Mouse (Mus musculus) forebrain, postnatal 0 days (tissue): ENCODE data around the gene Ago1. TPM values are rescaled to one million over a fixed set of nuclear protein-coding genes. Genes with fewer than 3 reads are reported as not detected.

Experiments used
- ATAC-seq: fragments of 200-750 bp; cut with Nextera tagmentation; 2 replicates; pipeline ENCODE4 v1.8.0; 2017; ENCODE audit warnings: mild to moderate bottlenecking, moderate library complexity
- DNase-seq: peaks from one replicate; pipeline ENCODE4 v3.0.0-alpha.2; 2015
- H3K27ac ChIP-seq: fragments of 300-500 bp; sonication (generic); 2 replicates; pipeline ENCODE4 v1.5.1; 2014; ENCODE audit warnings: low read depth, mild to moderate bottlenecking, antibody characterized with exemption, low read length, moderate library complexity, mixed read lengths
- H3K27me3 ChIP-seq: fragments of 300-500 bp; sonication (generic); 2 replicates; pipeline ENCODE4 v1.6.1; 2014; ENCODE audit warnings: mild to moderate bottlenecking, low read length, mixed read lengths; ENCODE audit not compliant: insufficient read depth
- H3K36me3 ChIP-seq: fragments of 300-500 bp; sonication (generic); 2 replicates; pipeline ENCODE4 v1.6.1; 2014; ENCODE audit warnings: mild to moderate bottlenecking, moderate library complexity; ENCODE audit not compliant: insufficient read depth
- H3K4me1 ChIP-seq: fragments of 300-500 bp; sonication (generic); 2 replicates; pipeline ENCODE4 v1.6.1; 2014; ENCODE audit warnings: antibody characterized with exemption; ENCODE audit not compliant: insufficient read depth
- H3K4me2 ChIP-seq: fragments of 300-500 bp; sonication (generic); 2 replicates; pipeline ENCODE4 v1.6.1; 2014; ENCODE audit warnings: low read depth, mild to moderate bottlenecking, moderate library complexity
- H3K4me3 ChIP-seq: fragments of 300-500 bp; sonication (generic); 2 replicates; pipeline ENCODE4 v1.5.1; 2014; ENCODE audit warnings: low read depth, low read length, mixed read lengths
- H3K9ac ChIP-seq: fragments of 300-500 bp; sonication (generic); 2 replicates; pipeline ENCODE4 v1.6.1; 2014; ENCODE audit warnings: mild to moderate bottlenecking
- H3K9me3 ChIP-seq: fragments of 300-500 bp; sonication (generic); 2 replicates; pipeline ENCODE4 v1.6.1; 2016; ENCODE audit warnings: low read length
- CTCF ChIP-seq: sonication (generic); IDR thresholded peaks from 2 replicates; pipeline ENCODE4 v1.5.1; 2016; ENCODE audit warnings: antibody characterized with exemption, control low read depth, low read depth
- WGBS: fragments of 180-500 bp; shearing (Covaris S2); extraction: QIAGEN DNeasy Blood & Tissue Kit; methylation state at CpG from one replicate; pipeline ENCODE4 v1.1.7; 2014; 5-methylcytosine and 5-hydroxymethylcytosine counted together
- polyA plus RNA-seq: library from polyadenylated mRNA; unstranded; fragments of >200 nt; fragmentation: Nextera tagmentation; extraction: Ambion mirVana; gene quantifications from 2 replicates; pipeline ENCODE4 v1.2.1, GENCODE M21; 2015
- total RNA-seq: library from RNA; depleted of rRNA; stranded (reverse); fragments of >200 nt; gene quantifications from 2 replicates; pipeline ENCODE4 v1.2.3, GENCODE M21; 2014

Ago1 gene
- total and polyA plus RNA-seq, 2 experiments from 2014 or later, result 4.7 to 35.7 TPM

- H3K4me3 ChIP-seq, result no peak overlapping the region
- H3K4me1 ChIP-seq, result no peaks in the 10 kb centered on the region
- no peak for DNase-seq
- H3K4me2 ChIP-seq, result no peak overlapping the region
- H3K9me3 ChIP-seq, result no peaks in the 10 kb centered on the region
- no peak for ATAC-seq
- TF ChIP-seq CTCF, result no peak
- H3K27ac ChIP-seq, result no peak overlapping the region
- H3K27me3 ChIP-seq, result no peaks in the 10 kb centered on the region
- H3K9ac ChIP-seq, result no peak overlapping the region
- 63% methylated on average over 6 of the region's 6 CpGs for WGBS
- H3K36me3 ChIP-seq, result peaks cover 37% of the 10 kb centered on the region
These were observed 34.0 kb upstream of the Ago1 start for GRCm38 (mm10) chr4:126502141-126502976.

DNA sequence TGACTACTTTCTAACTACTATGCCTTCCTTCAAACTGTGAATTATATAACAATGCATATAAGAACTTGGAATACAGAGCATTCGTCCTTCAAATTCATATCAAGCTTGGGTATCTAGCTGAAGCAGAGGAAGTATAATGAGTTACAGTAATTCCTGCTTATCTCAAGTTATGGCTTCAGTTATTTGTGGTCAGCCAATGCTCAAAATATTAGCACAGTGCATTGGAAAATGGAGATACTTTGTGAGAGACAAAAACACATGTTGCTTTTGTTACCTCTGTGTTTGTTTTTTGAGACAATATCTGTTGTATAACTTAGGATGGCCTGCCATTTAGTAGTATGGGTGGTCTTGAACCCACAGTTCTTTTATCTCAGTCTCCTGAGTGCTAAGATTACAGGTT lies 30.2 kb upstream of the Ago1 start:
- DNase-seq (no peak), ATAC-seq (no peak)
- H3K4me1 ChIP-seq, result no peaks in the 10 kb centered on the region
- no peak overlapping the region for H3K27ac ChIP-seq
- H3K9me3 ChIP-seq, result no peaks in the 10 kb centered on the region
- TF ChIP-seq CTCF, result no peak
- no peak overlapping the region for H3K4me3 ChIP-seq
- H3K9ac ChIP-seq, result no peak overlapping the region
- WGBS, result 86% methylated on average over 1 of the region's 1 CpGs
- H3K4me2 ChIP-seq, result no peak overlapping the region
- H3K27me3 ChIP-seq, result no peaks in the 10 kb centered on the region
- H3K36me3 ChIP-seq, result peaks cover 34% of the 10 kb centered on the region

DNA sequence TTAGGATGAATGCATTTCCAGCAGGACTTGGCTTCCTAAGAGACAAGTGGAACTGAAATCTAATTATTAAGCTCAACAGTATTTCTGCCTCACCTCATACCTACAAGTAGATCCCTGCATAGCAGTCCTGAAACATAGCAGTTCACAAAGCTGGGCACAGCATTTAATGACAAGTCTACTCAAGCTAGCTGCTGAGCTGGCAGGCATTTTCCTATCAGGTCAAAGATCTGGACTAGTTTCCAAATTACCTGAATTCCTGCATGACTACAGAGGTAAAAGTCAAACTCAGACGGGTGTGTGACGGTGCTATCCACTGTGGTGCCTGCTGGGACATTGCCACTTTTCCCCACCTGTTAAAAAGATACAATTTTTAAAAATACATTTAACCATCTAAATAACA lies 28.6 kb upstream of the Ago1 start:
- no peaks in the 10 kb centered on the region for H3K27me3 ChIP-seq
- DNase-seq, result no peak
- no peak for TF ChIP-seq CTCF

DNA sequence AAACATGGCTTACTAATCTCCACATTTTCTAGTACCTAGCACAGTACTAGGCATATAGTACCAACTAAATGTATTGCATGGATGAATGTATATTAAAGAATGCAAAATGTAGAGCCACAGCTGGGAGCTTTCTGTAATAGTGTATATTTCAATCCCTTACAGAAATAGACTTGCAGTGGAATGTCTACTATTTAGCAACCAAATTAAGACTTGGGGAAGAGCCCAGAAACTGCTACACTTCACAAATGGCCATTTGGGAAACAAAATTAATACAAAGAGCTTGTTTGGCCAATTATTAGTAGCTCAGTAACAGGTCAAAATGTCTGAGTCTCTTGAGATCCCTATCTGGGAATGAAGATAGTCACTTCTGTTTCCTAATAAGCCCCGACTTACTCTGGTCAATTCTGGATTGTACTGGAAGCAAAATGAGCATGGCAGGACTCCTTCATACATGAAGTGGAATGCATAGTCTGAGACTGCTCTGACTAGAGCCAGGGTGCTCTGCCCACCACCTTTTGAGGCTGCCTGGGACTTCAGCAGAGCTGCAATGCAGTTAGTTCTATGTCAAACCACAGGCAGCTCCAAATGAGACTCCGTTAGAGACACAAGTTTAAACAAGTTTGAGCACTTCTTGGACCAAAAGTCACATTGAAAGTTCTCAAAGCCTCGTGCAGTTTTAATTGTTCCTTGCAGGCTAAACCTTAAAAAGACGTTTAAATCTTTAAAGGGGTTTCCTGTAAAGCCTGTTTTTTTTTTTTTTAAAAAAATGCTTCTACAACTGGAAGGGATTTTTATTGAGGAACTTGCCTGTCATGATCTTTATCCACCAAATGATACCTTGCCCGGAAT lies 27.8 kb upstream of the Ago1 start:
- no peaks in the 10 kb centered on the region for H3K27me3 ChIP-seq
- no peak overlapping the region for H3K27ac ChIP-seq
- TF ChIP-seq CTCF, result no peak
- H3K4me2 ChIP-seq, result no peak overlapping the region
- no peak for ATAC-seq
- no peak overlapping the region for H3K9ac ChIP-seq
- WGBS, result 78% methylated on average over 5 of the region's 5 CpGs
- no peaks in the 10 kb centered on the region for H3K9me3 ChIP-seq
- H3K36me3 ChIP-seq, result peaks cover 46% of the 10 kb centered on the region
- DNase-seq, result no peak
- no peaks in the 10 kb centered on the region for H3K4me1 ChIP-seq
- no peak overlapping the region for H3K4me3 ChIP-seq

More for the DNA sequence above, 28.6 kb upstream of the Ago1 start:
- H3K9ac ChIP-seq, result no peak overlapping the region
- no peak for ATAC-seq
- no peak overlapping the region for H3K4me2 ChIP-seq
- peaks cover 39% of the 10 kb centered on the region for H3K36me3 ChIP-seq
- H3K4me3 ChIP-seq, result no peak overlapping the region
- H3K9me3 ChIP-seq, result no peaks in the 10 kb centered on the region
- H3K27ac ChIP-seq, result no peak overlapping the region
- no peaks in the 10 kb centered on the region for H3K4me1 ChIP-seq
- 85% methylated on average over 2 of the region's 2 CpGs for WGBS

DNA sequence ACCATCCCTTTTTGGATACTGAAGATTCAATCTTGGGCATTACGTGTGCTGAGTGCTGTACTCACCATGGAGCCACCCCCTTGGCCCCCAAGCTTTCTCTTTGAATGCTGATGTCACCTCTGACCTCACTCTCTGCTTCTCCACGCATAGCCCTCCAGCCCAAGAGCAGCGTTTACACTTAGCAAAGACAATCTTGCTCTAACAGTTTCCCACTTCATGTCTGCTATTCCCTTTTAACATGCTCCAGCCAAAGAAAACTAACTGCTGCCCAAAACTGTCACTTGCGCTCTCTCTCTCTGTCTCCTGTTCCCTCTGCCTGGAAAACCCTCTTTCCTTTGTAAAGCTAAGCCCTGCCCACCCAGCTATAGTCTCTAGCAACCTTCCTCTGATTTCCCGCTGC lies 27.1 kb upstream of the Ago1 start:
- Histone ChIP-seq H3K4me1 (no peaks in the 10 kb centered on the region), H3K9ac (no peak overlapping the region), H3K9me3 (no peaks in the 10 kb centered on the region), H3K27me3 (no peaks in the 10 kb centered on the region), H3K4me2 (no peak overlapping the region), H3K36me3 (peaks cover 53% of the 10 kb centered on the region), H3K4me3 (no peak overlapping the region), H3K27ac (no peak overlapping the region)
- TF ChIP-seq CTCF, result no peak
- ATAC-seq (no peak), DNase-seq (no peak)
- WGBS, result 73% methylated on average over 5 of the region's 5 CpGs

DNA sequence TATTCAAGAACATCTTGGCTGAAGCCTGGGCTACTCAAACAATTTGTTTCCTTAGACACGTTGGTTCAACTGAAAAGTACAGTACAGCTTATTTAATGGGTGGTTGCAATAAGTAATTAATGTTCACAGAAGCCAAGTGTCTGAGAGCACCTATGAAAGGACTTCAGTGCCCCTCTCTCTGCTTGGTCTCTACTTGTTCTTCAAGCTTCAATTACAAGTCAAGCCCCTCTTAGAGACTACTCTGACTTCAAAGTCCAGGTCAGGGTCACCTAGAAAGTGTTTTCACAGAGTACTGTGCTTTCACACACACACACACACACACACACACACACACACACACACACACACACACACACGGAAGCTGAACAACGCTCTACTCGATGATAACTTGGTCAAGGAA lies 25.0 kb upstream of the Ago1 start:
- Histone ChIP-seq H3K27ac (no peak overlapping the region), H3K27me3 (no peaks in the 10 kb centered on the region), H3K9ac (no peak overlapping the region), H3K4me3 (no peak overlapping the region), H3K4me1 (no peaks in the 10 kb centered on the region), H3K4me2 (no peak overlapping the region), H3K9me3 (no peaks in the 10 kb centered on the region), H3K36me3 (peaks cover 55% of the 10 kb centered on the region)
- no peak for TF ChIP-seq CTCF
- ATAC-seq, result no peak
- 83% methylated on average over 4 of the region's 4 CpGs for WGBS
- DNase-seq, result no peak

DNA sequence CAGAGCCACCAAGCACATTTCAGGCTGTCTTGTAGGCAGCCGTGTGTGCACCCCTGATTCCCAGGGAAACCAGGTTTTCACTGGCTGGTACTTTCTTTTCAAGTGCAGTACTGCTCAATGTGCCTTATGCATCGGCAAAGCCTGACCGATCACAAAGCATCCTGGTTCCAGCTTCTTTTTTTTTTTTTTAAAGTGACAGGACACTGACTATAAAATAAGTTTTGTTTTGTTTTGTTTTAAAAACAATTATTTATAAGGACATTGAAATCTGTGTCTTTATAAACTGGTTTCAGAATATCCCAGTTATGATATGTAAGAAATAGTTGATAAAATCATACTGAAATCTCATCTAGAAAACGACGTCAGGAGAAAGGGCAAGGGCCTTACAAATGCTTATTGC lies 23.6 kb upstream of the Ago1 start:
- 43% methylated on average over 5 of the region's 5 CpGs for WGBS
- no peak for TF ChIP-seq CTCF

More for the DNA sequence above, 23.6 kb upstream of the Ago1 start:
- no peak overlapping the region for H3K4me3 ChIP-seq
- H3K4me1 ChIP-seq, result no peaks in the 10 kb centered on the region
- no peak overlapping the region for H3K4me2 ChIP-seq
- no peaks in the 10 kb centered on the region for H3K9me3 ChIP-seq
- peaks cover 51% of the 10 kb centered on the region for H3K36me3 ChIP-seq
- no peaks in the 10 kb centered on the region for H3K27me3 ChIP-seq
- ATAC-seq (no peak), DNase-seq (no peak)
- H3K9ac ChIP-seq, result no peak overlapping the region
- no peak overlapping the region for H3K27ac ChIP-seq
